In the genomic region with DNA sequence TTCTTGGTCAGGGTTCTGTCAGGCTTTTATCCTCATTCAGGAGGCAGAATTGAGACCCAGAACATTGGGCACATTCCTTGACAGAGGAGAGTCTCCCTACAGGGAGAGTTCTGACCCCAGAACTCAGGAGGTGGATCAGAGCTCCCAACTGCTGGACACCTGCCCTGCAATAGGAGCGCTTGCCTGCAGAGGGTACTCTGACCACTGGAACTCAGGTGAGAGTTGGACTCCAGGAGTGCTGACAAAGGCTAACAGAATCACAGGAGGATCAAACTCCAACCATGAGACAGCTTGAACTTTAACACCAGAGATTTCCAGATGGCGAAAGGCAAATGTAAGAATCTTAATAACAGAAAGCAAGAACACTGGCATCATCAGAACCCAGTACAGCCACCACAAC, we compare ENCODE assay signal across 19 mouse cellular contexts.
A peak's percentile ranks its signal among the peaks of the same experiment; 100 is the strongest.
DNase-seq lines count a peak whose midpoint lies in the region; ATAC-seq lines count a peak whose summit lies in the region.
"Had no signal": no experiment of that assay in that cellular context is flagged by ENCODE, and none has a peak within 500 bp of the region (broad histone marks: within the 10 kb centered on the region; RNA-seq: fewer than 3 reads in every experiment).

No protein-coding gene starts in this region.

- H3K36me3 ChIP-seq in kidney, embryonic 14.5 days (ENCODE audit: control insufficient read depth, insufficient read depth, low read length), result no peaks in the 10 kb centered on the region
- H3K36me3 ChIP-seq in forebrain, embryonic 10.5 days (replicated peaks), result no peaks in the 10 kb centered on the region
- H3K36me3 ChIP-seq: embryonic facial prominence, embryonic 10.5 days; heart, embryonic 13.5 days had no signal

- no peak overlapping the region for H3K9ac ChIP-seq in kidney, embryonic 14.5 days (ENCODE audit: low read depth, low read length)
- H3K9ac ChIP-seq: heart, embryonic 13.5 days had no signal

- H3K4me2 ChIP-seq in kidney, embryonic 14.5 days (replicated peaks; ENCODE audit: low read depth, low read length), result no peak overlapping the region
- H3K4me2 ChIP-seq: heart, embryonic 13.5 days had no signal

- H3K4me3 ChIP-seq in kidney, embryonic 14.5 days (ENCODE audit: low read length), result no peak overlapping the region
- no peak overlapping the region for H3K4me3 ChIP-seq in forebrain, embryonic 10.5 days
- H3K4me3 ChIP-seq: embryonic facial prominence, embryonic 10.5 days; gastrocnemius, adult 2 months; heart, embryonic 13.5 days had no signal

- DNase-seq in kidney, adult 11 months, result peak; percentile 53
- DNase-seq in kidney, adult 8-10 months, result peak; percentile 53 to 64
- DNase-seq in kidney, postnatal 25 days, result peak; percentile 31 to 59
- no peak for DNase-seq in forebrain, embryonic 10.5 days (ENCODE audit: extremely low spot score, low spot score)
- DNase-seq in gastrocnemius, adult 8-10 months (ENCODE audit: low spot score in 2 of 2), result no peak
- no peak for DNase-seq in adrenal gland, adult 8-10 months
- DNase-seq: adrenal gland, postnatal 25 days; cerebellum, adult 18-20 months; cerebellum, adult 9-11 months; cerebellum, postnatal 36 days; gastrocnemius, adult 2 months; gastrocnemius, postnatal 36 days; heart, adult 11 months; heart, postnatal 36 days had no signal

- H3K27ac ChIP-seq in kidney, embryonic 14.5 days (ENCODE audit: low read depth, low read length), result no peak overlapping the region
- H3K27ac ChIP-seq in forebrain, embryonic 10.5 days, result no peak overlapping the region
- H3K27ac ChIP-seq: embryonic facial prominence, embryonic 10.5 days; gastrocnemius, adult 2 months; heart, embryonic 13.5 days had no signal

- 92% methylated on average over 2 of the region's 2 CpGs for WGBS in kidney, embryonic 14.5 days
- 90% methylated on average over 2 of the region's 2 CpGs for WGBS in forebrain, embryonic 10.5 days

- ATAC-seq in kidney, embryonic 14.5 days (ENCODE audit: low FRiP score, low TSS enrichment), result no peak
- ATAC-seq: activated CD4-positive, CD25-positive, alpha-beta regulatory T cell, adult 4 months; forebrain, embryonic 14.5 days had no signal

- no peaks in the 10 kb centered on the region for H3K9me3 ChIP-seq in kidney, embryonic 14.5 days (ENCODE audit: control insufficient read depth, low read length)
- no peaks in the 10 kb centered on the region for H3K9me3 ChIP-seq in forebrain, embryonic 10.5 days
- H3K9me3 ChIP-seq: embryonic facial prominence, embryonic 10.5 days; heart, embryonic 13.5 days had no signal

- H3K27me3 ChIP-seq in kidney, embryonic 14.5 days (ENCODE audit: control insufficient read depth, insufficient read depth, low read length), result no peaks in the 10 kb centered on the region
- no peaks in the 10 kb centered on the region for H3K27me3 ChIP-seq in forebrain, embryonic 10.5 days (ENCODE audit: poor library complexity, severe bottlenecking)
- H3K27me3 ChIP-seq: heart, embryonic 13.5 days had no signal

- H3K4me1 ChIP-seq in kidney, embryonic 14.5 days (ENCODE audit: control insufficient read depth, insufficient read depth, low read length), result no peaks in the 10 kb centered on the region
- no peaks in the 10 kb centered on the region for H3K4me1 ChIP-seq in forebrain, embryonic 10.5 days
- H3K4me1 ChIP-seq: embryonic facial prominence, embryonic 10.5 days; heart, embryonic 13.5 days had no signal

Comparison
In these comparisons a context has a peak if more than half of its experiments do, and no peak if none do; other contexts are left out.
1. DNase-seq: peak in kidney, adult 11 months (single experiment), kidney, adult 8-10 months (2 of 2) and kidney, postnatal 25 days (2 of 2); none in forebrain, embryonic 10.5 days (single experiment), gastrocnemius, adult 8-10 months (0 of 2) and adrenal gland, adult 8-10 months (single experiment).